Mouse (Mus musculus) ovary, adult 18-20 months (tissue): ENCODE data around the gene Gin1.

ENCODE experiments used
- DNase-seq: peaks from one replicate; pipeline ENCODE4 v3.0.0; 2022; ENCODE audit warnings: low spot score, mixed read lengths

Gin1 gene

DNA sequence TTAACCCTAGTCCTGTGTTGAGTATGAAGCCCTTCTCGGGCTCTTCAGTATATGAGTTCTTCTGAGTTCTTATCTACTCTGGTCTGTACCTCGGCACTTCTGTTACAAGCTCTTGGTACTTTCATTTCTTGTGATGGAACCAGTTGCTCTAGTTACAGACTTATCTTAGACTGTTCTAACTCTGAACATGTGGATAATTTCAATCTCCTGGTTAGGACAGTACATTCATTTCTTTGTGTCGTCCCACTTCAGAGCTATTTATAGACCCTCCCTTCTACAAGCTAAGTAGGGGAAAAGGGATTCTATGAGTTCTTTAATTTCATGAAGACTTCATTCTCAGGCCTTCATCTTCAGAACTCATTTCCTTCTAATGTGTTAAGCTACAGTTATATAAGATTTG lies 17.7 kb downstream of the Gin1 start:
- no peak for DNase-seq

DNA sequence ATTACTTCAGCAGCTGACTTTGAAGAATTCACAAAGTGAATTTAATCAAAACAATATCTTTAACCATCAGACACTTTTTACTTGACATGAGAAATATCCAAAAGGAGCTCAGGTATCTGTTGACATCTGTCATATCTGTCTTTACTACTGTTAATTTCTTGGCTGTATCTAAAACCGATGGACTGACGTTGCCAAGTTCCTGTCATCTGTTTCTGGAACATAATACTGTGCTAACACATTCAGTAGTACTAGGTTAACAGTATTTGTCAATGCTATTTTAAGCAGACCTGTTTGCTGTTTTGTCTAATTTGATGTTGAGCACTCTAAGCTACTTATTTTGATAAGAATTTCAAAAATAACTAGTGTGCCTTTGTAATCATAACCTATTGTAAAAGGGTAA lies 18.5 kb downstream of the Gin1 start:
- DNase-seq, result no peak

DNA sequence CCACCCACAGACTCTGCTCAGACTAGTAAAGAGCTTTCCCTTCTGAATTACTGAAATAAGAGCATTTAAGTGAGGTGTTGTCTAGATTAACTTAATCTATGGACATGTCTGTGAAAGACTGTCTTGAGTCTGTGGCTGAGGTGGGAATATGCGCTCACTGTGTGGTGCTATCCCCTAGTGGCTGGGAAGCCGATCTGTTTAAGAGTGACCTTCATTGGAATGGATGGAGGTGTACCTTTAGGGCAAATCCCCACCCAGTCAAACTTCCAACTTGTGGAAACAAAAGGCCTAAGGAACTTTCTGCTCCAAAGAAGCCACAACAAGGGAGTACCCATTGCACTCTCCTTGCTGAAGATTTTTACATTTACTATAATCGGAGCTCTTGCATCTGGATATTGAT lies 24.1 kb downstream of the Gin1 start:
- no peak for DNase-seq

DNA sequence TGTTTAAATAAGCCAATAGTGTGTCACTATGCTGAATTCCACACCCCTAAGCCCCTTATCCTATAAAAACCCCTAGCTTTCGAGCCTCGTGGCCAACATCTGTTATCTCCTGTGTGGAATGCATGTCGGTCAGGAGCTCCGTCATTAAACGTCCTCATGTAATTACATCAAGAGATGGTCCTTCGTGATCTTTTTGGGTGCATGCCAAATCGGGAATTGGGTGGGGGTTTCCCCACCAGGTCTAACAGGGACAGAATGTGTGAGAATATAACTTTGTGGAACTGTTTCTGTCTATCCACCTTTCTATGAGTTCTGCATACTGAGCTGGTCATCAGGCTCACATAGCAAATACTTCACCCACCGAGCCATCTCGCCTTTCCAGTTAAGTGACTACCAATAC lies 26.0 kb downstream of the Gin1 start:
- no peak for DNase-seq

DNA sequence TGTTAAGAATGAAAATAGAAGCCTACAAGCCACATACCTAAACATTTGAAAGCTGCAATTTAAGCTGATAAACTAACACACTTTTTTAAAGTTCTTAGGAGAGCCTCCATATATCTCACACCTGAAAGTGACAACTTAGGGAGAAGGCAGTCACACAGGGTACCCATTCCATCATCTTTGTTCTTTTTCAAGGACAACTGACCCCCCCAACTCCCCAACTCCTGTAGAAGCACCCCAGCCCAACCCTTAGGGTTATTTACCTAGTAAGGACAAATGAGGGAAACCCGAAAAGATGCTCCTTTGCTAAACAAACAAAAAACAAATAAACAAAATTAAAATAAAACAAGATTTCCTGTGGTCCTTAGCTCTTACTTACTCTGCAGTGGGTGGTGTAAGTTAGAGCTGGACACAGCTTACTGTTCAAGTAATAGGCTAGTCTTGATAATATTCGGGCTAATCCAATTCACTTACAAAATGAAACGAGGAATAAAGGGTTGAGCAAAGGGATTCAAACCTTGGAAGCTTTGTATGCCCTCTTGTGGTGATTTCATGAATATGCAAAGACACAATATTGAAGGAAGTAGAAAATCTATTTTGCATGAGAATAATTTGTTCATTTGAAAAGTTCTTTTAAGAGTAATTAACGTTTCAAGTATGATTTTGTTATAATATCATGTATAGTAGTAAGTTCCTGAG lies 32.4 kb downstream of the Gin1 start:
- DNase-seq, result no peak

DNA sequence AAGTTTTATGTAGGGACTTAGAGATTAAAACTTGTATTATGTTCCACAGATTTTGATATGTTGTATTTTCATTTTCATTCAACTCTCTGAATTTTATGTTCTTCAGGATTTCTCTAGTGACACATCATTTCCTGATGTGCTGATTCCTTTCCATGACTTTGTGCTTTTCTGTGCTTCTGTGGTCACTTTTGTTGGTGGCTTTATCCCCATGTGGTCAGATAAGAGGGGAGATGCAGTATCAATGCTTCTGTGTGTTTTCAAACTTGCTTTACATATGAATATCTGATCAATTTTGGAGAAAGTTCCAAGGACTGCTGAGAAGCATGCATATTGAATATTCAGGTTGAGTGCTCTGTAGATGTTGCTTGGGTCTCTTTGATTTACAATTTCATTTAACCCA lies 34.5 kb downstream of the Gin1 start:
- DNase-seq, result no peak

DNA sequence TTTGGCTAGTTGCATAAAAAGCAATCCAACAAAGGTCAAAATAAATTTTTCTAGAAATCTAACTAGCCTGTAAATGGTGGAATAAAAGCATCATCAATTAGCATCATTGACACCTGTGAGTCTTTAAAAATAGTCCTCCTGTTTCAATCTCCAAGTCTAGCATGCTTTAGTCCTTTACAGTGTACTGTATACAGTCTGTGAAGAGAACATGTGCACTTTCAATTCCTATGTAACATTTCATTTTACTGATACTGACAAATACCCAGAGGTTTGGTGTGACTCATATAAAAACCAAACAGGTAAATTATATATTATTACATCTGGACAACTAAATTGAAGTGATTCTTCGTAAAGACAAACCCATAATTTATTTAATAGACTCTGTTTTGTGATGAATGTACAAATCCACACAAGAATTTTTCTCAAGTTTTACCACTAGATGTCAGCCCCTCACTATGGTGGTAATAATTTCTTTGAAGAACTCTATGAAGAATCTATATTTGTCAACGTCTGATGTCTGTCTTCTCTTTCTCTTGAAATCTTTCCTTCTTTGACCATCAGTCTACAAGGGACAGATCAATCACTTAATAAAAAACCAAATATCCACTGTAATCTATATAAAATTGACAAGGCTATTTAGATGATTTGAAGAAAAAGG lies 39.4 kb downstream of the Gin1 start:
- DNase-seq, result no peak

DNA sequence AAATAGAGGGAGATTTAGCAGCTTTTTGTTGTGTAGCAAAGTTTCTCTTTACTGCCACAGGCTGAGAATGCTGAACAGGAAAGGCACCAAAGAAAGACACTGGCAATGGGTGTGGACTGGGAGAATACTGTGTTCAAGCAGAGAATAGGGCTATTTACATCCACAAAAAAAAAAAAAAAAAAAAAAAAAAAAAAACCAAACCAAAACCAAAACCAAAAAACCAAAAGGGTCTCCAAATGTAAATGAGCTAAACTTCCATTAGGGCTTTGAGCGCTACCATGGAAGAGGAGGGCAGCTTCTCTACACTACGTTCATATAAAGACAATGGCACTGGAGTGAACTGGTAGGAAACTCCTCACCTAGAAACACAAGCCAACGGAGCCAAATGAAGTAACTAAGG lies 51.3 kb downstream of the Gin1 start:
- DNase-seq, result no peak

DNA sequence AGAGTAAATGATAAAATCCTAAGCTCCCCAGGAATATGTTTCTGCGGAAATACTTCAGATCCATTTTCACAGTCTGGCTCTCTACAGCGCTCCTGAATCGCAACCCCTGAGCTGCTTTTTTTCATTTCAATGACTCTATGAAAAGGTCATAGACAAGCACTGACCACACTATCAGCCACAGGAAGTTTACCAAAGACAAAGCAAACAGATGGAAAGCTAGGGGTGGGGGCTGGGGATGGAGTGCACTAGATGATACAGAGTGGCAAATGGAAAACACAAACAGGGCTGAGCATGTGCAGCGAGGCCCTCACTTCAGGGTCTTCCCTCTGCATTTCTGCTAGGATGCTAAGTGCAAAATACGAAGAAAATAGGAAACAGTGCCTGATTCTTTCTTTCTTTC lies 52.2 kb downstream of the Gin1 start:
- DNase-seq, result no peak

DNA sequence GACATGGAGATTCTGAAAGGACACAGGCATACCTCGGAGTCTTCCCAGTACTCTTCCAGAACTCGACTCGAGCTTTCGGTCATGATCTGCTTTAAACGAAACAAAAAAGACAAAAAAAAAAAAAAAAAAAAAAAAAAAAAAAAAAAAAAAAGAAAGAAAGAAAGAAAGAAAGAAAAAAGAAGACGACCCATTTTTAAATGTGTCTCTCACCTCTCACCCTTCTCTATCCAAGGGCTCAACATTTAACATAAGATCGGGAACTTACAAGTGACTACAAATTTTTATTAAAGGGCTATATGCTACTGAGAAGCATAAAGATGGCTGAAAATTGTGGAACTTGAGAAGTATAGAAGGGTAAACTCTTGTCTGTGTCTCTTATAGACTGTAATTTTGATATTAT lies 52.9 kb downstream of the Gin1 start:
- DNase-seq, result no peak

DNA sequence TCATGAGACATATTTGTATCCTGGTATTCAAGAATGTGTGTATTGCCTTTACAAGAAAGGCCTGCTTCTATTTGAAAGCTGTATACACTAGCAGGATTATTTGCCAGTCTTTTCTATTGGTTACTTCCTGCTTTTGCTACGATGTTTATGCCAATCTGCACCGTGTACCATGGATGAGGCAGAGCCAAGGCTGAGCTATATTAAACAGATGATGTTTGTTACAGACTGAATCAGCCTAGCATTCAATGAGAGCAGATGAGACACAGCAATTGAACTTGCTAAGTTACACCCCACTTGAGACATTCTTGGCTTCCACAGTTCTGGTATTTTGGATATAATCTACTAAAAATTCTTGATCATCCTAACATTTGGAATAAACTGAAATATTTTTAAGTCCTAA lies 57.6 kb downstream of the Gin1 start:
- DNase-seq, result no peak

DNA sequence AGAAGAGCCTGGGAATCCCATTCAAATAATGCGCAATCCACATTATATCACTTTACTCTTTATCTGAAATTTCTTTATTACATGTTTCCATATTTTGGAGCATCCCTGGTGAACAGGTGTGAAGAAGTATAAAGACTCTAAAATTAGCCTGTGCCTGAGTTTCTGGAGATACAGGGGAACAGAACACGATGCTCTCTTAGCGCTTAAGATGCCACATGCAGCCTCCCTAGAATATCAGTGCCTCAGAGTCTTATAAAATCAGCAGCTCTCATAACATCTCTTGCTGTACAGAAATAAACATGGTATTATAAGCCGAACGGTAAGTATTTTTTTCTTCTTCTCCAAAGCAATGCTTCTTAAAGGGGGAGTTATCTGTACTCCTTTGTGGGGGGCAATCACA lies 58.1 kb downstream of the Gin1 start:
- no peak for DNase-seq

DNA sequence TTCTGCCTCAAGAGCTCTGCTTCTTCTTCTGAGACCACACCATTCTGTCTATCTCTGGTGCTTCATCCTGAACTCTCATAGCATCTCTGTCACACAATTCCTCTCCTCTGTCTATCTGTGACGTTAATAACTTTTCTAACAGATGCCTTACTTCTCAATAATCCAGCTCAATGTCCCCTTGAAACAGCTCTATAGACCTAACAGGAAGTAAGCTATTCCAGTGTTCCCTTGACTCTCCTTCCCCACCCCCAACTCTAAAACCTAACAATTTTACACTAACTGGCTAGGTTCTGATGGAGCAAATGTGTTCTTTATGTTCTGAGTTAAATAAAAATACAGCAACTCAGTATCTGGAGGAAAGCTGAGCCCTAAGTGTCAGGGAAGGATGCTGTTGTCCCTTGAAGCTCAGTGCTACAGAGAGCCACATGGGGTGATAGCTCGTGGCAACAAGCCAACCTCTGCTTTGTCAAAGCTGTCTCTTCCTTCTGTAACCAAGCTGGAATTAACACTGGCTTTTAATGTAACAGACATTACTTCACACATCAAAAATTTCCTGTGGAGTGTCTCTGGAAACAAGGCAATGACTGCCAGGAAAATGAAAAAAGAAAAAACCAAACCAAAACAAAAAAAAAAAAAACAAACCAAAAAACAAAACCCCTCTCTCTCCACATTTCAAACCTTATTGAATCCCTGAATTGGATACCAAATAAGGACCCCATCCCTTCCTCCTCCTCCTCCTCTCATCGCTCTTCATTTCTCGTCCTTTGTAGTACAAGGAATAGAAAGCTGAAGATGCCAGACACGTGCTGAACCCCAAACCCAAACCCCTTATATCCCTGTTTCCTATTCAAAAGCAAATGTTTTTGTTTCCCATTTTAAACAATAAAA lies 63.7 kb downstream of the Gin1 start:
- no peak for DNase-seq

DNA sequence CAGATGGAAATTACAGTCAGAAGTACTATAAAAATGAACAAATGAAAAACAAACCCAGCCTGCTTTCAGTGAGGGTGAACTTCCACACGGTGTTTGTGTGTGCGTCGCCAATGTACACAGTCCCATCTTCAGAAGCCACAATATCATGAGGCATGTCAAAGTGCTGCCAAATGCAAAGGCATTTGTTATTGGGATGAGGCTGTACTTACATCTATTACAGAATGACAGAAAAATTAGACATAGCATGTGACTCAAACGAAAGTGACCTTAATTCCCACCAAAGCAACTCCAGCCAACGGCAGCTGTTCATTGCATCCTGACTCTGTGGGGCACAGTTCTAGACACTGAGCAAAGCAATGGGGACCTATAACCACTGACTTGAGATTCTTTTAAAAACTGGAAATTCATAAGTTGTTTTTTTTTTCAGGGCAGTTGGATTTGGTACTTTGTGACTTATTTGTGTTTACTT lies 64.4 kb downstream of the Gin1 start:
- DNase-seq, result no peak
